Mouse (Mus musculus): ENCODE results near the gene Myo5a.

Gene Myo5a

GRCm38 (mm10) chr9:75072361-75072760, 1.5 kb downstream of the Myo5a start:
- DNase-seq, result no peak

GRCm38 (mm10) chr9:75077191-75077590, 6.4 kb downstream of the Myo5a start:
- no peak for DNase-seq

DNA sequence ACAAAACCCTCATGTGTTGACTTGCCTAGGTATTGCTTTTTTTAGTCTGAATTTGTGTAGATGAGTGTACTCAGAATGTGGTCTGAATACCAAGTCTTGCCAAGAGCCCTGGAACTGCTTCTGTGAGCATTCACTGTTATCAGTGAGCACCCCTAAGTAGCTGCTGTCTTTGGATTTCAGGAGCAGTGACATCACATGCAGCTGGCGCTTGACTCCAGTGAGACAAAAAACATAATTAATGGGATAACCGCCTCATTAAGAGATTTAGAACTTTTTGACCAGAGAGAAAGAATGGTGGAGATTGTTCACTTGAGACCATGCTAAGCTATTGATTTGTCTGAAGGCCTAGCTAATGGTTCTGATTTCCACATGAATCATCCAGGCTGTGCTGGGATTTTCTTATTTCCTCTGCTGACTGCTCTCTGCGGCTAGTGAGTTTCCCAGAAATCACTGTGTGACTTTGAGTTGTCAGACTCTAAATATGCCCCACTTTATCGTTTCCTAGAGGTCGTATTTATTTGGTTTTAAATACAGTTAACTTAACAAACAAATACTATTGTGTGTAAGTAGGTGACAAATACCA, 14.5 kb downstream of the Myo5a start:
- no peak for DNase-seq

GRCm38 (mm10) chr9:75087823-75088222, 17.0 kb downstream of the Myo5a start:
- no peak for DNase-seq

DNA sequence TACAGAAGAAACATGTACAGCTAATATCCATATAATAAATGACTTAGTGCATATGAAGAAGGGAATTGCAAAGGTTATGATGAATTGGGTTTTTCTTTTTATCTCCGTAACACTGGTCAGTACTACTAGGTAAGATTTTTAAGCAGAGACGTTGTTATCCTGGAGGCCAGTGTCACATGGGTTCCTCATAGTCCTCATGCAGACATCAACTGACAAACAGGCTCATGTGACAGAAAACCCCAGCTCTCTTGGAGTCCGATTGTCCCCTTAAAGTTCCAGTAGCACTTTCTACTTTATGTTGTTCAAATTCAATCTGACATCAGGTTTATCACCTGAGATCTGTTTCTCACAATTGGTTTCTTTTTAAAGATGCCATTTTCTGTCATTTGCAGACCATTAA, 18.5 kb downstream of the Myo5a start:
- DNase-seq, result no peak

DNA sequence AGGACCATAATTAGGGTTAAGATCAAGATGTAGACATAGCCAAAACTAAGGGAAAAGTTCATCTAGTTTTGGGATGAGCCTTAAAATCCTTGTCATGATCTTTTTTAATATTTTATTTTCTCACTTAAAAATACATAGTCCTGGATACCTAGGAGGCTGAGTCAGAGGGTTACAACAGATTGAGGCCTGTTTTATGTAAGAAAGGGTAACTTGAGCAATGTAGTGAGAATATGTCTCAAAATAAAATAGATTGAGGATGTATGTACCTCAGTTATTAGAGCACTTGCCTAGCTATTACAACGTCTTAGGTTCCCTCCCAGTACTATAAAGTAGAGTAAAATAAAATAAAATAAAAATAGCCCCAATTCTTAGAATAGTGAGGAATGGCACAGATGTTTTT, 21.3 kb downstream of the Myo5a start:
- DNase-seq, result no peak

DNA sequence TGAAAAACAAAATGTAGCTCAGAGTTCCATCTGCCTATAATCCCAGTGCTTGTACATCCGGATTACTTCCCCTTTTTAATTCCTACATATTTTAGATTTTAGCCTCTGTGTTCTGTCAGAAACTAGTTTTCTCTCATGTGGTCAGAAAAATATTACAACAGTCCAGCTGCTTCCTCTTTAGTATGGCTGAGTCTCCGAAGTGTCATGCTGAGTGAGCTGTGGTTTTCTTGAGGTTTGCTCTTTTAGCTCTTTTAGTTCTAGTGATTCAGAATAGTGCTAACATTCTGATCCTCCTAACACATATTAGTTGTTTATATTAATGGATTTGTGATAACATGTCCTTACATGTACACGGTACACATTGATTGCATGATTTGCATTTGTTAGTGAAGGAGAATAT, 23.9 kb downstream of the Myo5a start:
- no peak for DNase-seq

- DNase-seq, result no peak
These were observed 28.1 kb downstream of the Myo5a start for GRCm38 (mm10) chr9:75098937-75099336.

GRCm38 (mm10) chr9:75100157-75100781, 29.5 kb downstream of the Myo5a start:
- no peak for DNase-seq

GRCm38 (mm10) chr9:75102131-75102530, 31.3 kb downstream of the Myo5a start:
- DNase-seq, result no peak

- DNase-seq, result no peak
These were observed 45.9 kb downstream of the Myo5a start for GRCm38 (mm10) chr9:75116571-75117177.

- DNase-seq, result peak; percentile 19 to 36
These were observed 50.3 kb downstream of the Myo5a start for GRCm38 (mm10) chr9:75121126-75121525.

GRCm38 (mm10) chr9:75124201-75124721, 53.4 kb downstream of the Myo5a start:
- no peak for DNase-seq

DNA sequence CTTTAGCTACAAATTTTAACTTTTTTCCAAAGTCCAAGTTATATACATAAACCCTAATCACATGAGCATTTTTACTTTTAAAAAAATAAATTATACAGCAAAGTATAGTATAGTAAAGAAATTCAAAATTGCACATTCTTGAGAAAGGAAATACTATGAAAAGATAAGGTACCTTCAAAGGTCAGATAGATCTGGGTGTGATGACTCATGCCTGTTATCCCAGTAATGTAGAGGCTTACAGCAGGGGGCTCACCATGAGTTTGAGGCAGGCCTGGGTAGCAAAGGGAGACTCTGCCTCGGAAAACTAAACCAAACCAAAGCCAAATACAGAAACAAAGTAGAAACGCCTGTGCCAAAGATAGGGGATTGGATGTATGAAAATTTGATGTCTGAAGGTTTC, 59.7 kb downstream of the Myo5a start:
- DNase-seq, result no peak

- DNase-seq, result no peak
These were observed 76.1 kb downstream of the Myo5a start for GRCm38 (mm10) chr9:75146911-75147310.

GRCm38 (mm10) chr9:75160525-75160924, 89.7 kb downstream of the Myo5a start:
- DNase-seq, result no peak

DNA sequence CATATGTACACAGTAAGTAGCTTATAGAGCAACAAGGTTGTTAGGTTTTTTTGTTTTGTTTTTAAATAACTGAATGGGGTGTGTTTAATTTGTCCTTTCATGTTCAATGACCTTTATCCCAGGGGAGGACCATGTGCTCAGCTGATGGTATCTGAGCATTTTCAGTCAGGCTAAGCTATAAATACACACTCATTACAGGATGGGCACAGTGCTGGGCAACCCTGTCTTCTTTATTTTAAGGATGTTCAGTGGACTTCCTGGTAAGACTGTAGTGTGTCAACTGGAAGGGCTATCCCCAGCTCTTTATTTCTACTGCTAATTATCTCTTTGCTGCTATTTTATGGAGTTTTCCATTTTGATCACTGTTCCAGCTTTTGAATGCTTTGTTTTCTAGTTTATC, 92.8 kb downstream of the Myo5a start:
- DNase-seq, result peak; percentile 48 to 73

DNA sequence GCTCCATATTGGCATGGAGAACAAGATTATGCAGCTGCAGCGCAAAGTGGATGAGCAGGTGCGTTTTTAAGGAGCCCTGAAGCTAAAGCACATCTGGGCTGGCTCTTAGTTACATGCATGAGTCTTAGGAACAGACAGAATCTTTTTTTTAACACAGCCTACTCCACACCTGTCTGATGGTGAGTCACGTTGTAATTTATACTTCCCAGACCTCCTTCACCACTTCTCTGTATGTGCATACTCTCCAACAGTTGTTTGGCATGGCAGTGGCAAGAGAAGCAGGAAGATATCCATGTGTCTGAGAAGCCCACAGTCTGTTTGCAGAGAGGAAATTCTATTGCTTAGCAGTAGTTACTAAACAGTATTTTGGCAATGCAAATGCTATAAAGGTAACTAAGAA, 100.9 kb downstream of the Myo5a start:
- DNase-seq, result no peak

- peak; percentile 67 to 75 for DNase-seq
These were observed 116.9 kb downstream of the Myo5a start for GRCm38 (mm10) chr9:75187646-75188260.

DNA sequence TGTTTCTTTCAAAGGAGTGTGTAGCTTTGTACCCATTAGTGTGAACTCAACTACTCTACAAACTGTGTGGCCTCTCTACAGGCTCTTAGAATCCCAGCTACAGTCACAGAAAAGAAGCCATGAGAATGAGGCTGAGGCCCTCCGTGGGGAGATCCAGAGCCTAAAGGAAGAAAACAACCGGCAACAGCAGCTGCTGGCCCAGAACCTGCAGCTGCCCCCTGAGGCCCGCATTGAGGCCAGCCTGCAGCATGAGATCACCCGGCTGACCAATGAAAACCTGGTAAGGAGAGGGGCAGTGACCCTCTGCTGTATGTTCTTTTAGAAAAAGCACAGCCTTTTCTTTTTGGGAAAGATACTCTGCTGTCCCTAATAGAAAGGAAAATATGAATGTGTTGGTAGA, 123.0 kb downstream of the Myo5a start:
- DNase-seq, result no peak

GRCm38 (mm10) chr9:75196335-75196734, 125.5 kb downstream of the Myo5a start:
- no peak for DNase-seq

GRCm38 (mm10) chr9:75197297-75197696, 126.5 kb downstream of the Myo5a start:
- DNase-seq, result peak; percentile 84 to 87

GRCm38 (mm10) chr9:75201506-75201905, 130.7 kb downstream of the Myo5a start:
- DNase-seq, result no peak

- no peak for DNase-seq
These were observed 131.2 kb downstream of the Myo5a start for GRCm38 (mm10) chr9:75202036-75202435.
